Mouse (Mus musculus) stomach, embryonic 14.5 days (tissue): ENCODE results near the gene Tle1. TPM values are rescaled to one million over a fixed set of nuclear protein-coding genes. Genes with fewer than 3 reads are reported as not detected.
A peak's percentile ranks its signal among the peaks of the same experiment; 100 is the strongest.

Experiments used
- ATAC-seq: fragments of 200-750 bp; cut with Nextera tagmentation; 2 replicates; pipeline ENCODE4 v1.8.0; 2017; ENCODE audit warnings: low read depth, moderate TSS enrichment; ENCODE audit not compliant: insufficient number of reproducible peaks, insufficient read depth, low FRiP score
- H3K27ac ChIP-seq: fragments of 300-500 bp; sonication (generic); 2 replicates; pipeline ENCODE4 v1.5.1; 2014; ENCODE audit warnings: mild to moderate bottlenecking, low read length, moderate library complexity, mixed read lengths
- H3K27me3 ChIP-seq: fragments of 300-500 bp; sonication (generic); 2 replicates; pipeline ENCODE4 v1.6.1; 2014; ENCODE audit warnings: low read length, control low read depth, mixed read lengths; ENCODE audit not compliant: control insufficient read depth, insufficient read depth
- H3K36me3 ChIP-seq: fragments of 300-500 bp; sonication (generic); 2 replicates; pipeline ENCODE4 v1.6.1; 2014; ENCODE audit warnings: mild to moderate bottlenecking, control low read depth, low read length, moderate library complexity, mixed read lengths; ENCODE audit not compliant: control insufficient read depth, insufficient read depth
- H3K4me1 ChIP-seq: fragments of 300-500 bp; sonication (generic); 2 replicates; pipeline ENCODE4 v1.6.1; 2014; ENCODE audit warnings: low read length, control low read depth, mixed read lengths; ENCODE audit not compliant: control insufficient read depth, insufficient read depth
- H3K4me2 ChIP-seq: fragments of 300-500 bp; sonication (generic); replicated peaks from 2 replicates; pipeline ENCODE4 v1.6.1; 2014; ENCODE audit warnings: low read depth, low read length, control low read depth
- H3K4me3 ChIP-seq: fragments of 300-500 bp; sonication (generic); 2 replicates; pipeline ENCODE4 v1.5.1; 2014; ENCODE audit warnings: low read depth, low read length, control low read depth
- H3K9ac ChIP-seq: fragments of 300-500 bp; sonication (generic); replicated peaks from 2 replicates; pipeline ENCODE4 v1.6.1; 2014; ENCODE audit warnings: low read depth, mild to moderate bottlenecking, control low read depth, low read length, moderate library complexity, mixed read lengths
- H3K9me3 ChIP-seq: fragments of 300-500 bp; sonication (generic); 2 replicates; pipeline ENCODE4 v1.6.1; 2016; ENCODE audit warnings: low read depth, low read length, control low read depth; ENCODE audit not compliant: control insufficient read depth
- WGBS: fragments of 180-500 bp; shearing (Covaris S2); extraction: QIAGEN DNeasy Blood & Tissue Kit; methylation state at CpG from one replicate; pipeline ENCODE4 v1.1.7; 2014; 5-methylcytosine and 5-hydroxymethylcytosine counted together
- polyA plus RNA-seq: library from polyadenylated mRNA; unstranded; fragments of >200 nt; fragmentation: Nextera tagmentation; extraction: Ambion mirVana; gene quantifications from 2 replicates; pipeline ENCODE4 v1.2.1, GENCODE M21; 2014

Gene Tle1
- polyA plus RNA-seq = 25.8 and 29.5 TPM in 2 replicates

DNA sequence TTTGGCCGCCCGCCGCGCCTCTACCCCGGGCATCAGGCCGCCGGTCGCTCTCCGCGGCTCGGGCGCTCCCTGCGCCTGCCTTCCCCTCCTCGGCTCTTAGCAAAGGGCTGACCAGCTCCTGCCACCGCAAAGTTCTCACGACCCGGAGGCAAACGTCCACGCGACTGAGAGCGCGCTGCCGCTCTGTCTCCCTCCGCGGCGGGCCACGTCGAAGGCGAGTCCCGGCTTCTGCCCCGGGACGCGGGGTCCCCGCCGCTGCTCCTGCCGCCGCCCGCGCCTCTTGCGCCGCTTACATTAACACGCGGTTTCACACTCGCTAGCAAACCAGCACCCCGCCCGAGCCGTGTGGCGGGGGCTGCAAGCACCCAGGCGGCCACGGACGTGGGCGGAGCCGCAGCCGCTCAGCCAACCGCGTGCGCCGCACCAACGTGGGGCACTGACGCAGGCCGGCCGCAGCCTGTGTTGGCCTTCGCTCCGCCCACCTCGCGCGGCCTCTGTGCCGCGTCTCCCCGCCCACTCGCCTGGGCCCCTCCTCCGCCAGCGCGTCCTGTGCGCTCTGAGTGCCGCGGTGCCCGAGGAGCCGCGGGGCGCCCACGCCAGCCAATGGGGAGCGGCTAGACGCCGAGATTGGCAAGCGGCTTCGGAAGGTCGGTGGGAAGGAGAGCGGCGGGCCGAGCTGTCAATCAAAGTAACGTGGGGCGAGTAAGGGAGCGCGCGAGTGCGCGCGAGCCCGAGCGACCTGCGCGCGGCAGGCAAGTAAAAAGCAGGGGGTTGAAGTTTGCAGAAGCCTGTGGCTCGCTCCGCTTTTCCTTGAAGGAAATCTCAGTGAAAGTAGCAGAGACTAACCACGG, at the start of gene Tle1:
Gene Tle1, minus strand, starts transcription at position 361 of the 851 bp plus-strand sequence.
- ATAC-seq = peak; percentile 97
- no peaks in the 10 kb centered on the region for H3K36me3 ChIP-seq
- no peaks in the 10 kb centered on the region for H3K27me3 ChIP-seq
- H3K9ac ChIP-seq = peak within 1 kb of the TSS; percentile 90
- under 1% methylated on average over 106 of the region's 107 CpGs for WGBS
- peak within 1 kb of the TSS; percentile 90 for H3K4me3 ChIP-seq
- H3K4me2 ChIP-seq = peak within 1 kb of the TSS; percentile 72
- H3K27ac ChIP-seq = peak within 1 kb of the TSS; percentile 94
- H3K9me3 ChIP-seq = no peaks in the 10 kb centered on the region
- peaks cover 16% of the 10 kb centered on the region for H3K4me1 ChIP-seq

DNA sequence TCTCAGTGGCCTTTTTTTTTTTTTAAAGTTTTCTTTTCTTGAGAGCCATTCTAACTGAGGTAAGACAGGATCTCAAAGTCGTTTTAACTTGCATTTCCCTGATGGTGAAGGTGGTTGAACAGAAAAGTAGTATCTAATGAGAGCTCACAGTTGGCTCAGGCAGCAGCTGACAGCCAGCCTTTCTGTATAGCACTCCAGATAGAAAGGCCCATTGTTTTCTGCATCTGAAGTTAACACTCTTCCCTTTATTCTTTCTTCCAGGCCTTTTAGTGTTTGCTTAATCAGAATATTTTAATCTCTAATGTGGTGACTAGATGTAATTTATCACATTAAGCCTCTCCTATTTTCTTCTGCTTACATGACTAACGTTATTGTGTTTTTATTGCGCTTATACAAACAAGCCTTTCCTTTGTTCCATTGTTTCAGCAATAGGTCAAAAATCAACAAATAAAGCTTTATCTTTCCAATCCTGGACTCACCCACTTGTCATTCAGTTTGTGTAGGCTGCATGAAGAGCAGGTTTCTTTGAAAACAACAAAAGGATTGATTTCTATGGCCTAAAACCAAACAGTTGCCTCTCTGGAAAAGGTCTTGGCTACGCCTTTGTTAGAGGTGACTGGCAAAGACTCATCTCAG, 33.0 kb upstream of the Tle1 start:
- Histone ChIP-seq H3K9ac (no peak overlapping the region), H3K9me3 (no peaks in the 10 kb centered on the region), H3K4me3 (no peak overlapping the region), H3K27me3 (no peaks in the 10 kb centered on the region), H3K36me3 (no peaks in the 10 kb centered on the region), H3K4me1 (no peaks in the 10 kb centered on the region), H3K4me2 (no peak overlapping the region), H3K27ac (no peak overlapping the region)
- 44% methylated on average over 4 of the region's 4 CpGs for WGBS
- no peak for ATAC-seq

DNA sequence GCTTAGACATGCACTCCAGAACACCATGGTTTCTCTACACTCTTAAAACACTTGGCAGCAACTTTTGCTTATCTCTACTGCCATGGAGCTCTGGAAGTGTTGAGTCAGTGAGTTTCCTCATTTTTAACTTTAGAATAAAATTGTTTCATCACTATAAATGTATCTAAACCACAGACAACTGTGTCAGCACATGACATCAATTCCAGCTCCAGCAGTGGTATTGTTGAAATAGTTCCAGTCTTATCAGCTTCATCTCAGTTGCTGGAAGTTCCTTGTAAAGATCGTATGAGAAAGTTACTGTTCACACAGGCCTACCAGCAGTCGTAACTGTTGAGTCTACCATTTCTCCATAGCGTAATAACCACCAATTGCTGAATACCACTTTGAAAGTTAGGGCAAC, 31.5 kb upstream of the Tle1 start:
- no peaks in the 10 kb centered on the region for H3K36me3 ChIP-seq
- no peak overlapping the region for H3K9ac ChIP-seq
- no peak overlapping the region for H3K27ac ChIP-seq
- no peaks in the 10 kb centered on the region for H3K9me3 ChIP-seq
- no peak for ATAC-seq
- no peak overlapping the region for H3K4me3 ChIP-seq
- no peak overlapping the region for H3K4me2 ChIP-seq
- 80% methylated on average over 3 of the region's 3 CpGs for whole genome bisulfite sequencing
- H3K27me3 ChIP-seq = no peaks in the 10 kb centered on the region
- H3K4me1 ChIP-seq = no peaks in the 10 kb centered on the region

DNA sequence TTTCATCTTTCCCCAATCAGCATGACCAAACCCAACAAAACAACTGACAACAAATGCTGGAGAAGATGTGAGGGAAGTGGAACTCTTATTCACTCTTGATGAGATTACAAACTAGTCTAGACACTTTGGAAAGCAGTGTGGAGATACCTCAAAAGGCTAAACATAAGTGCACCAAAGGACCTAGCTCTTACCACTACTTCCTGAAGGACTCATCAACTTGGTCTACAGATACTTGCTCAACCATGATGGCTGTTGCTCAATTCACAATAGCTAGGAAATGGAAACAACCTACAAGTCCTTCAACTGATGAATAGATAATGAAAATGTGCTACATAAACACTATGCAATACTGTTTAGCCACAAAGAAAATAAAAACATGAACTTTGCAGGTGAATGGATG, 30.1 kb upstream of the Tle1 start:
- ATAC-seq = no peak
- H3K4me1 ChIP-seq = no peaks in the 10 kb centered on the region
- H3K27me3 ChIP-seq = no peaks in the 10 kb centered on the region
- H3K36me3 ChIP-seq = no peaks in the 10 kb centered on the region
- H3K4me3 ChIP-seq = no peak overlapping the region
- no peaks in the 10 kb centered on the region for H3K9me3 ChIP-seq
- no peak overlapping the region for H3K9ac ChIP-seq
- H3K4me2 ChIP-seq = no peak overlapping the region
- no peak overlapping the region for H3K27ac ChIP-seq

DNA sequence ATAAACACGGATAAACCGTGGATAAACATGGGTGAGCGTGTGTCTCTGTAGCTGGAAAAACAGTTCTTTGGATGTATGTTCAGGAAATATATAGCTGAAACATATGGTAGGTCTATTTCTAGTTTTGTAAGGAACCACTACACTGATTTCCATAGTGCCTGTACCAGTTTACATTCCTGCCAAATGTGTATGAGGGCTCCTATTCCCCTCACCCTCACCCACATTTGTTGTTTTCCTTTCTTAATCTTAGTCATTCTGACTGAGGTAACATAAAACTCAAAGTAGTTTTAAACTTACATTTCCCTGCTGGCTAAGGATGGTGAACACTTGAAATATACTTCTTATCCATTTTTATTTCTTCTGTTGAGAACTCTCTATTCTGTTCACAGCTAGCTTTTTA, 20.9 kb upstream of the Tle1 start:
- H3K9me3 ChIP-seq = peaks cover 3% of the 10 kb centered on the region; the same call in 1 of the 2 replicates
- no peaks in the 10 kb centered on the region for H3K27me3 ChIP-seq
- H3K4me3 ChIP-seq = no peak overlapping the region
- no peak overlapping the region for H3K4me2 ChIP-seq
- no peaks in the 10 kb centered on the region for H3K36me3 ChIP-seq
- WGBS = 74% methylated on average over 3 of the region's 3 CpGs
- ATAC-seq = no peak
- no peak overlapping the region for H3K9ac ChIP-seq
- H3K4me1 ChIP-seq = no peaks in the 10 kb centered on the region
- no peak overlapping the region for H3K27ac ChIP-seq

DNA sequence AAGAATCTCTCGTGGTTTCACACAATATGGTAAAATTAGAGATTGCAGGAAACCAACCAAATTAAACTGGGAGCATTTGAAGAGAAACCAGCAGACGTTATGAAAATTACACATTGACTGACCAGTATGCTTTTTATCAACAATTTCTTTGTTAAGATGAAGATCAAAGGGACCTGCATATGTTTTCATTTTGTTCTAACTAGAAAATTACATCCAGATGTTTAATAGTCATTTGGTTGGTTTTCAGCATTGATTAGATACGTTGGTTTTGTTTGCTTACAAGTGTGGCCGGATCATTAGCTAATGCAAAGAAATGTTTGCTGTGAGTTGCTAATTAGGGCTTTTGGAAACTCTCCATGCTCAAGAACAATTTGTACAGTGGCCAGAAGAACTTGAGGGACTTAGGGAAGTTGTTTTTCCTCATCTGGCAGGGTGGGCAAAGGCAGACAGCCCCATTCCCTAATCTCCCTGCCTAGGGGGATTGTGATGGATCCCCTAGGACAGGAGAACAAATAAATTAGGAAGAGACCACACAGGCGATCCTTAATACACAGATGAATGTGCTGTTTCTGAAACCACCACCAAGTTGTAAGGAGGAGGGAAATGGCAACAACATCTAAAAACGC, 3.8 kb upstream of the Tle1 start:
- WGBS = 33% methylated on average over 6 of the region's 6 CpGs
- Histone ChIP-seq H3K4me3 (no peak overlapping the region), H3K9me3 (no peaks in the 10 kb centered on the region), H3K4me1 (peaks cover 7% of the 10 kb centered on the region), H3K9ac (no peak overlapping the region), H3K4me2 (peak overlapping the region; percentile 25), H3K27me3 (no peaks in the 10 kb centered on the region), H3K36me3 (no peaks in the 10 kb centered on the region), H3K27ac (no peak overlapping the region)
- ATAC-seq = no peak

DNA sequence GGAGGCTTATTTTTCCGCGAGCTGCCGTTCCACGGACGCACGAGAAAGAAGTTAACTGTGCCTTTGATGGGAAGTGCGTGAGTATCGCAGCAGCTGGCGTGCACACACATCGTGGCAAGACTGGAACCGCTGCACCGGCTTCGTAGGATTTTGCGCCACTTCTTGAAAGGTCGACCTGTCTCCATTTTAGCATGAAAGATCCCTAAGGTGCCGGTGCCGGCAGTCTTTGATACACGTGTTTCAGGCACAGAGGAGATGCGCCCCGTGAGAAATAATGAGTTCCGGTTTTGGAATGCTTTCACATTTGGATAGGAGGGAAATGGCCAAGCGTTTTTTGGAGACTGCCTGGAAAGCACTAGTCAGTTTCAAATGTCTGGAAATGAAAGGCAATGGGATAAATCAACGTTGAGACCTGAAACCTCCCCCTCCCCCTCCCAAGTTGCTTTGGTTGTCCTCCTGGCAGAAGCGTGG, 837 bp upstream of the Tle1 start:
- no peaks in the 10 kb centered on the region for H3K36me3 ChIP-seq
- peak overlapping the region; percentile 85 for H3K27ac ChIP-seq
- peak overlapping the region; percentile 90 for H3K4me3 ChIP-seq
- H3K4me2 ChIP-seq = peak overlapping the region; percentile 55
- peaks cover 16% of the 10 kb centered on the region for H3K4me1 ChIP-seq
- no peak for ATAC-seq
- peak overlapping the region; percentile 38 for H3K9ac ChIP-seq
- no peaks in the 10 kb centered on the region for H3K9me3 ChIP-seq
- H3K27me3 ChIP-seq = no peaks in the 10 kb centered on the region
- WGBS = under 1% methylated on average over 24 of the region's 24 CpGs
